Mouse (Mus musculus) adrenal gland, adult 18-20 months (tissue): ENCODE results near the gene Pak2. TPM values are rescaled to one million over a fixed set of nuclear protein-coding genes. Genes with fewer than 3 reads are reported as not detected.

ENCODE experiments used
- DNase-seq, 2 experiments: peaks; one replicate each; pipeline ENCODE4 v3.0.0; 2021 to 2022; ENCODE audit warnings: low spot score in 2 of 2
- long read RNA-seq, 2 experiments: library from polyadenylated mRNA; stranded (forward); transcript quantifications; one replicate each; pipeline ENCODE4 v2.0.0; 2021
- total RNA-seq, 2 experiments: library from RNA; stranded (reverse); gene quantifications; 1 replicate in 1 of 2; 2 replicates in 1 of 2; pipeline ENCODE4 v1.2.3; 2021

The Pak2 gene
- 10 to 100 TPM; 59.2 to 65.6 TPM for total RNA-seq
- long read RNA-seq, experiment 1, full-length matches to known transcripts = 30 of 39 reads
- long read RNA-seq, experiment 1, partial matches to known transcripts = 5 of 39 reads
- long read RNA-seq, experiment 1, other reads (novel, unspliced or antisense) = 4 of 39 reads
- long read RNA-seq, experiment 2, full-length matches to known transcripts = 32 of 58 reads
- long read RNA-seq, experiment 2, partial matches to known transcripts = 14 of 58 reads
- long read RNA-seq, experiment 2, other reads (novel, unspliced or antisense) = 12 of 58 reads

DNA sequence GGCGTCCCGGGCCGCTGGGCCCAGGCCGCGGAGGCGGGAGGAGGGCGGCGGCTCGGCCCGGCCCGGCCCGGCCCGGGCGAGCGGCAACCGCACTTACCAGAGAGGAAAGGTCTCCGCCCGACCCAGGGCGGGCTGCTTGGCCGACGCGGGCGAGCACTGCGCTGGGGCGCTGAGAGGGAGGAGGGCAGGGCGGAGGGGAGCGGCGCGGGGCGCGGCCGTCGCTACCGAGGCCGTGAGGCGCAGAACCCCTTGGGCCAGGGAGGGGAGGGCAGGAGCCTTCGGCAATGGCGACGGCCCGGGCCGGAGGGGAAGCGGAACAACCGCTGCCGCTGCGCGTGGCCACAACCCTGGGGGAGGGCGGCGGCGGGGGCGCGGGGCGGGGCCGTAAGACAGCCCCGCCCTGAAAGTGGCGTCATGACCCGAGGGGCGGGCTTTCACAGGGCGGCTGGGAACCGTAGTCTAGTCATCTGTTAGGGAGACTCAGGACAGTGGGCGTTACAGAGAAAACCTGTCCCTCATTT, at the start of gene Pak2:
Gene Pak2 (minus strand): TSS at position 352 of the 521 bp plus-strand sequence.
- peak; percentile 86 to 88 for DNase-seq

DNA sequence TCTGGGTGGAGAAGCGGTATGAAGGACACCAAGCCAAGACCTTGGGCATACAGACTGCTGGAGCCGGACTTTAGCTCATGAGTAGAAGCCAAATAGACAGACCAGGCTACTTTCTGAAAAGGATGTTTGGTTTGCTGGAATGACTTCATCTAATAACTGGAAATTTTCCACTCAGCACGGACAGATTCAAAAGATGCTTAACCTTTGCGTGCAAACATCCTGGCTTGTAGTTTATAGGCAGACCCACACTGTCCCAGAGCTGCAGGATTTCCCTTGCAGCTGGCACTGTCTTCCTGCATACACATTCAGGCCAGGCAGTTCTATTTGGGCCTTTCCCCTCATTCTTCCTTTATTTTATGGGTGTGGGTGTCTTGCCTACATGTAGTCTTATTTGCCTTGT, 47.9 kb upstream of the Pak2 start:
- DNase-seq = no peak

DNA sequence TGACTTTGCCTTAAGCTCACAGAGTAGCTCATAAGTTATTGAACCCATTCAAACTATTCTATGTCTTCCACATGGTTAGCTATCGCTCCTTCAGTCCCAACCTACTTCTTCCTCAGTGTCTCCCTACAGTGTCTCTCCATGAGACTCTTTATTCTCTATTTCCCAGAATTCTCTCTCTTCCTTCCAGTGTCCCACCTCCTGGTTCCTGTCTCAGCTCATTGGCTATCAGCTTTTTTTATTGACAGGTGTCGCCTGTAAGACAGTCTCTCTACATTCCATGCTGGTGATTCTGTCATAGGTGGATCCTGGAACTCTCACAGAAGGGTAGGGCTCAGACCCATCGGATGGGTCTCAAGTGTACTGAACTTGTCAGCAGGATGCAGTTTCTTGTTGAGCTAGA, 46.2 kb upstream of the Pak2 start:
- DNase-seq = no peak

DNA sequence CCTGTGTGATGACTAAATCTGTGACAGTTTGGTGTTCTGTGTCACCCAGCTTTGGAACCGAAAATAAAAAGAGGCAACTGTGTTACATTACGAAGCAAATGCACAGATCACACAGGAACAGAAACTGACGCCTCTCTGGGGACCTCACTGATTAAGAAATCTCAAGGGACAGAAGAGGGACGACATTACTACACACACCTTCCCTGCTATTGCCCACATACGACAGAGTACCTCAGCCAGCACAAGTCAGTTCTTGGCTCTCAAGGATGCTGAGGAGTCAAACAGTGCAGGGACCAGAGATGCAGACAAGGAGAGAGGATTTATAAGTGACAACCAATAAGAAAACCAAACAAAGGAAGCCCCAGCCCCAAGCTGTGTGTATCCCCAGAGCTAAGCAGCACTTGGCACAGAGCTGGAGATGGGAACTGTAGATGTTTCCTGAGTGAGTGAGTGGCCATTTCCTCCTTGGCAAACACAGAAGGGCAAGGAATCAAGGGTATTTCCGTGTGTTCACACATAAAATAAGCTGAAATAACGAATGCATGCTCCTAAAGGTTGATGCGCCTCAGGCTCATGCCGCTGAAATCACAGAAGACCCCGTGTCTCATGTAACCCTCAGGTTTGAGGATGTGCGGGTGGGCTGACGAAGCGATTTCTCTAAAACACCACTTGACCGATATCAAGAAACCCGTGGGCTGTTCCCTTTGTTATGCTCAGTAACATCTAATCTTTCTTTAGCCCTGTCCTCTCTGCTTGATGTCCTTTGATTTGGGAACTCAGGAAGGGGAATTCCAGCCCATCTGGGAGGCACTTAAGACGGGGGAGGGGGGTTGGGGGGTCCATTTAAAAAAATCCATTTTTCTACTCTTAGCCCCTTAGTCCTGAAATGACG, 45.5 kb upstream of the Pak2 start:
- no peak for DNase-seq

DNA sequence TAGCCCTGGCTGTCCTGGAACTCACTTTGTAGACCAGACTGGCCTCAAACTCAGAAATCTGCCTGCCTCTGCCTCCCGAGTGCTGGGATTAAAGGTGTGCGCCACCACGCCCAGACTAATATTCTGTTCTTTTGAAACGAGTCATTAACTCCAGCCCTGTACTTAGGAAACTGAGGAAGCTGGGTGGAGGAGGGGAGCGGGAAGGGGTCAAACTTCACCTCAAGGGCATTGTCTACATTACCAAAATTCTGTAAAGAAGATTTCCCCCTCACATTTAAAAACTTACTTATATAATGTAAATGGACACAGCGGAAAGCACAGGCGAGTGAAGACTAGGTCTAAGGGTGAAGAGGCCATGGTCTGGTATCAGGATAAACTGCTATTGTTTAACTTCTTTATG, 44.9 kb upstream of the Pak2 start:
- DNase-seq = no peak

DNA sequence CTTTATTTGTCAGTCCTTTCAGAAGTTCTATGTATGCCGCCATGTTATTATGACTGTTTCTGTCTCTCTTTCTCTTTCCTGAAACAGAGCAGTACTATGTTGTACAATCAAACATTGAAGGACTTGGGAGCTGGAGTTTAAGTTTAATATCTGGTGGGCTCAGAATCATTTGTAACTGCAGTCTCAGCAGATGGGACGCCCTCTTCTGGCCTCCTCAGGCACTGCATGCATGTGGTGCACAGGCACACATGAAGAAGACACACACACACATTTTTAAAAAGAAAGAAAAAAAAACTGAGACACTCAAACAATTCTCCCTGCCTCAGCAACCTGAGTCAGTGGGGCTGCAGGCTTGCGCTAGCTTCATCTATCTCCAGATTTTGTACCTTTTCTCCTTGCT, 41.3 kb upstream of the Pak2 start:
- DNase-seq = no peak

DNA sequence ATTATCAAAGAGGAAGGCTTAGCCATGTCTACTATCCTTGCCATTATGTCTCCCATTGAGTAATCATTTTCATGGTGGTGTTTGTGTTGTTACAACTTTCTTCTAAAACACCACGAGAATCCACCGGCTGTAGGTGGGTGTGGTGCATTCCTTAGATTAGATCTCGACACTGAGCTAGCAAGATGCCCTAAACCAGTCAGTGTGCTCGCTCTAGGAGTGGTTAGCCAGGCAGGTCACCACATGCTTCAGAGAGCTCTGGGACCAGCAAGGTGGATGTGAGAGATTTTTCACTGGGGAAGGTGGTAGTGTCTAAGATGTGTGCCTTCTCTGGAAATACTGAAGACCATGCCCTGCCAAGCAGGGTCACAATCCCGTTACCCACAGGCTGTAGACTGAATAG, 37.0 kb upstream of the Pak2 start:
- DNase-seq = no peak

DNA sequence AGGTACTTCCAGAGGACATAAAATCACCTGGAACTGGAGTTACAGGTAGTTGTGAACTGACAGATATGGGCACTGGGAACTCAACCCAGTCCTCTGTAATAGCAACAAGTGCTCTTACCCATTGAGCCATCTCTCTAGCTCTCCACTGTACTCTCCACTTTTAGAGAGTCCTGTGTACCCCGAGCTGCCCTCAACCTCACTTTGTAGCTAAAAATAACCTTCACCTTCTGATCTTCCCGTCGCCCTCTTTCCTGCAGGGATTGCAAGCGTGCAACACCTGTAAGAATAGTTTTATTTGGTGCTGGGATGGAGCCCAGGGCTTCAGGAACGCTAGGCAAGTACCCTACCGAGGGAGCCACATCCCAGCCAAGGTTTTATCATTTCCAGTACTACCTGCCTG, 36.6 kb upstream of the Pak2 start:
- DNase-seq = no peak

DNA sequence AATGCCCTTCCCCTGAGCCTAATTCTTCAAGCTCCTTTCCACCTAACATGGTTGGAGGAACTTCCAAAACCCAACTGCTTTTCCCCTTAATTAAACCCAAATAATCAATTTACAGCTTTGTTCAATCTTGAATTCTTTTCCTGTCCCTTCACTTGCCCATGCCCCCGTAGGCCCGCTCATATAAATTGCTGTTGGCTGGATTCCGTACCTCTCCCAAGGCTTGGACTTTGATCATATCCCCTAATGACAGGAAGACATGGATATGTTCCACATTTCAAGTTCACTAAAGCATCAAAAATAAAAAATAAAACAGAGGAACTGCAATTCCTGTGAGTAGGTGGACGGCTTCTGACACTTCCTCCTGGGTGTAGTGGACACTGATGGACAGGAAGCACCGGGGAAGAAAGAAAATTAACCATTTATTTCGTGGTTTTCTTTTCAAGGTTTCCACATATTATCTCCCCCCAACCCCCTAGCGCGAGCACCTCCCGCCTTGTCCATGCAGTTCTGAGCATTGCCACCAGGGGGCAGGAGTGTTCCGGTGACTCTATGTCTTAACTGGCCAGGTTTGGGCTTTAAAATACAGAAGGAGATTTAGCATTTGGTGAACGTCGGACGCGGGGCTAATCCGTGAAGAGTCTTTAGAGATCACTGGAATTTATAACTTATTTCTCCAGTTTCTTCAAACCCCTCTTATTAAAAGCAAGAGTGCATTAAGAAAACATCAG, 36.0 kb upstream of the Pak2 start:
- peak; percentile 89 to 93 for DNase-seq

DNA sequence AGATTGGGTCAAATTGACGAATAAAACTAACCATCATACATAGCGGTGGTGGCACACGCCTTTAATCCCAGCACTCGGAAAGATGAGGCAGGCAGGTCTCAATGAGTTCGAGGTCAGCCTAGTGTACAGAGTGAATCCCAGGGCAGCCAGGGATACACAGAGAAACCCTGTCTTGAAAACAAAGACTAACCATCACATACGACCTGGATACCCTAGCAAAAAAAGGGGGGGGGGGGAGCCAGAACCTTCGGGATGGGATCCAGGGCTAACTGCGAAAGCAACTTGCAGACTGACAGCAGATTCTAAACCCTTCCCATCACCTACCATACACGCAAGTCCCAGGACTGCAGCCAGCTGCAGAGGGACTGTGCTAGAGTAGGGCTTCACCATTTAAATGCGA, 35.3 kb upstream of the Pak2 start:
- DNase-seq = no peak

DNA sequence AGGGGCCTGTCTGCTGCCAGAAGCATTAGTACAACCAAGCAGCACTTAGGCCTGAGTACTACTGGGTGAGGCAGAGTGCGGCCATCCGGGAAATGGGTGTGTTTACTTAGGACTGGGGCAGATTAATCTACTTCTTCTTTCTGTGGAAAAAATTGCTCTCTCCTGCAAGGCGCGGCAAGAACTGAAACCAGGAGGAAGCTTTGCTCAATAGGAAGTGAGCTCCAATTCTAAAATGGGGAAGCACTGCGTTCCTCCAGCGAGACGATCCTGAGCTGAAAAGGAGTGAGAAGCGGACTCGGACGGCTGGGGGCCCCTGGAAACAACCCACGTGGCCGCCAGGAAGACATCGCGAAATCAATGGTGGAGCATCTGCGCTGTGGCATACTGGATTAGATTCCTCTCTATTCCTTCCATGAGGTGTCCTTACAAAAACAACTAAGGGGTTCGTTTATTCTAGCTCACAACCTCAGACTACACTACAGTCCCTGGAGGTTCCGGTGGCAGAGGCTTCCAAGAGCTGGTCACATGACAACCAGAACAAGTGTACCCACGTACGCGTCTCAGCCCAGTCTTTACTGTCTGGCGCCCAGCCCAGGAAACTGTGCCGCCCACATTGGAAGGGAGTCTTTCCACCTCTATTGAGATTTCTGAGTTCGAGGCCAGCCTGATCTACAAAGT, 34.5 kb upstream of the Pak2 start:
- peak in 1 of 2 experiments; percentile 49 for DNase-seq

DNA sequence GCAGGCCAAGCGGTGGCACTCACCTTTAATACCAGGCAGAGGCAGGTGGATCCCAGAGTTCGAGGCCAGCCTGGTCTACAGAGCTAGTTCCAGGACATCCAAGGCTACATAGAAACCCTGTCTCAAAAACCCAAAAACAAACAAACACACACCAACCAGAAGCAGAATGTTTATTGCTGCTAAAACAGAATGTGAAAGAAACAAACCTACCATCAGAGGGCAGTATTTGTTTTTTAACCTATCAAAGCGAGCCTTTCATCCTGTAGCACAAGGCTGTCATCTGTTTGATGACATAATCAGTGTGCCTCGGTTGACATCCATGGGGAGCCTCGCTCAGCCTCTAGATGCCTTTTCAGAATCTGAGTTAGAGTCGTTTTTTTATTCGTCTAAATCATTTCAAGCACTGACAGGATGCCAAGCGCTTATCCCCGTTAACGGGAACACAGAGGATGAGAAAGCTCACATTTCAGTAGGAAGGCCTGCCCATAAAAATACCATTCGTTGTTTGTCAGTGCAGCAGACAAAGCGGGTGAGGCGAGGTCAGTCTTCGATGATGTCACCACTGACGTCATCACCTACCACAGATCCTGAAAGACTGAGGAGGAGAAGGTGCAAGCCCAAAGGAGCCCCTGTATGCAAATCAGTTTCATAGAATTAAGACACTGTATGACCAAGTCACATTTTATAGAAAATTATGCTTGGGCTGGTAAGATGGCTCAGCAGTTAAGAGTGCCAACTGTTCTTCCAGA, 32.0 kb upstream of the Pak2 start:
- no peak for DNase-seq

DNA sequence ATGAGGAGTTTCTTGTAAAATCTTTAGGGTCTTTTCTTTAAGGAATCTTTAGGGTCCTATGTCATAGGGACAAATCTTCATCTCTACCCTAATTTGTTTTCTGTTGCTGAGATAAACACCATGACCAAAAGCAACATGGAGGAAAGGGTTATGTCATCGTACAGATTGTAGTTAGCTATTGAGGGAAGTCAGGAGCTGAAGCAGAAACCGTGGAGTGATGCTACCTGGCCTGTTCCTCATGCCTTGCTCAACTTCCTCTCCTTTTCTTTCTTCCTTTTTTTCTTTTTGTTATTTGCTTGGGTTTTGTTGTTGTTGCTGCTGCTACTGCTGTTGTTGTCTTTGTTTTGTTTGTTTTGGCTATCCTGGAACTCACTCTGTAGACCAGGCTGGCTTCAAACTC, 29.4 kb upstream of the Pak2 start:
- no peak for DNase-seq

DNA sequence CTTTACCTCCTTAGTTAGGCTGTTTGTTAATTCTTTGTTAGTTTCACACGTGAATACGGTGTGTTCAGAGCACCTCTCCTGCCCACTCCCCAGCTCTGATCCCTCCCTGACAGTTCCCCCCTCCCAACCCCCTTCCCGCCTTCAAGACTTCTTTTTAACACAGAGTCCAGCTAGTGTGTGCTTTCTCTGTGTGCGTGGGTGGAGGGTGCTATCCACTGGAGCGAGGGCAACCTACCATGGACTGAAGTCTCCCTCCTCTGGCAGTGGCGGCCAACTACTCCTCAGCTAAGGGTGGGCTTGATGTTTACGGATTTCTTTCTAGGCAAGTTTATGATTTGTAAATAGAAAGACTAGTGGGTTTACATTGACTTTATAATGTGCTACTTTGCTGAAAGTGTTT, 29.0 kb upstream of the Pak2 start:
- DNase-seq = no peak

DNA sequence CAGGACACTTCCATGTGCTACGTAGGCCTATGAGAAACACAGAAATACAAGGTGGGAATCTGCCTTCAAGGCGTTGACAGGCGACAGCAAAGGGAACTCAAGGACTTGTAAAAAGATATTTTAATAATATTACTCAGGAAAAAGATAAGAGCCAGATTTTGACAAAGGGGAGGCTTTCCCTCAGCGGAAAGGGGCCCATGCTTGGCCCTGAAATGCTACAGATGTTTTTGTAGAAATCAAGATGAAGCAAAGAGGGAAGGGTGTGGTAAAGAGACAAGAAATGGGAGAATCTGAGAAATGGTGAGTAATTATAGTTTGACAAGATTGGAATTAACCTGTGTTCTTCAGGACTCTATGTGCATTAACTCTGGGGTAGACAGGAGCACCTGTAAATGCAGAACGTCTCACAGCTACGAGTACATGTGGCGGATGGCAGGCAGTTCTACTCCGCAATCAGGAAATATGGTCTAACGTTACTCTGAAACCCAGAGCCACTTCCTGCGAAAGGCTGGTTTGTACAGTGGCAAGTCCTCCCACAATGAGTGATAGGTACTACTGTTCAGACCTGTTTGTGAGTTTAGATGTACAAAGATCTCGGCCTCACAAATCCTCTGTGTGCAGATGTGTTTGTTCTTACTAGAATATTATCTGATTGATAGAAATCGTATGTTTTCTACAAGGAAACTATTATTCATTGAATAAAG, 28.4 kb upstream of the Pak2 start:
- DNase-seq = no peak

DNA sequence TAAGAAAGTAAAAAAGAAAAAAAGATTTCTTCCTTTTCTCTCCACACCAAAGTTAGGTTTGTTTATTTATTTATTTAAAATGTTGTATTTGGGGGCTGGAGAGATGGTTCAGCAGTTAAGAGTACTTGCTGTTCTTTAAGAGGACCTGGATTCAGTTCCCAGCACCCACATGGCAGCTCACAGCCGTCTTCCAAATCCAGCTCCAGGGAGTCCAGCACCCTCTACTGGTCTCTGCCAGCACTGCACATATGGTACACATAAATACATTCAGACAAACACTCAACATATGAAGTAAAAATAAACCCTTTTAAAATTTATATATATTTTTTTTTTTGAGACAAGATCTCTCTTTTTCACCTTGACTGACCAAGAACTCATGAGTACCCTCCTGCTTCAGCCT, 26.6 kb upstream of the Pak2 start:
- DNase-seq = no peak

DNA sequence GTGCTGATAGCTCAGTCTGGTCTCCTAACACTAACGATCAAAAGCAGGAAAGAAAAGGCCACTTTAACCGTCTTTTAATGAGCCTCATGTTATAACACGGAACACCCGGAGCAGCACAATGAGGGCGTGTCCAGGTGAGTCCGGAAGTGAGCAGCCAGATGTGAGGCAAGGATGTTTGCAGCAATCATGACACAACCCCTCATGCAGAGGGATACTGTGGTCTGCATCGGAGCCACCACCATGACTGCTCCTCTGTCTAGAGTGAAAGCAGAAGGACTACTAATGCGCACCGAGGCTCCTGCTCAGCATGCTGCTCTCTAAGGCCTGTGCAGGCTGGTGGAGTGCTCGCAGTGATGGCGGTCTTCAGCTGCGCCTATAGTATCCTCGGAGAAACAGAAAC, 23.2 kb upstream of the Pak2 start:
- no peak for DNase-seq

DNA sequence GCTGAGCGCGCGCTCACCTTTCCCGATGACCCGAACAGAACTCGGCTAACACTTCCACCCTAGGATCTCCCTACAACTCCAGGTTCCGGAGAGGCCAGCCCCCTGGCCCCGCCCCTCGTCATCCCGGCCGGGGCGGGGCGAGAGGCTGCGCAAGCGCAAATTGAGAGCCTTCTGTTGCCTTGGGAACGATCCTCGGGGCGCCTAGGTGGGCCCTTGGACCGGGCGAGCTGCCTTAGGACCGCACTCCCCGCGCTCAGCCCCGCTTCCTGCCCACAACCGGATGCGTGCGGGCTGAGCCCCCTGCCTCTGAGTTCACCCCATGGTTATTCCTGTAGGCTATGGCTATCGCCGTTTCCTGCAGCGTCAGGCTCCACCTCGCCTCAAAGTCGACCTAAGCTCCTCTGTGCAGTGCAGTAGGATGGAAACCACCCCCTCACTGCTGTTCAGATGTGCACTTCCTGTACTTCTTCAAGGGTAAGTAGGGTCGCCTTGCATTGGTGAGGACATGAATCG, 20.6 kb upstream of the Pak2 start, which contains the start of the genes Pigx and Cep19:
Gene Pigx (minus strand): TSS at position 103 of the 513 bp plus-strand sequence.
Gene Cep19 (plus strand): TSS at position 163 of the 513 bp plus-strand sequence.
- peak; percentile 89 to 92 for DNase-seq

DNA sequence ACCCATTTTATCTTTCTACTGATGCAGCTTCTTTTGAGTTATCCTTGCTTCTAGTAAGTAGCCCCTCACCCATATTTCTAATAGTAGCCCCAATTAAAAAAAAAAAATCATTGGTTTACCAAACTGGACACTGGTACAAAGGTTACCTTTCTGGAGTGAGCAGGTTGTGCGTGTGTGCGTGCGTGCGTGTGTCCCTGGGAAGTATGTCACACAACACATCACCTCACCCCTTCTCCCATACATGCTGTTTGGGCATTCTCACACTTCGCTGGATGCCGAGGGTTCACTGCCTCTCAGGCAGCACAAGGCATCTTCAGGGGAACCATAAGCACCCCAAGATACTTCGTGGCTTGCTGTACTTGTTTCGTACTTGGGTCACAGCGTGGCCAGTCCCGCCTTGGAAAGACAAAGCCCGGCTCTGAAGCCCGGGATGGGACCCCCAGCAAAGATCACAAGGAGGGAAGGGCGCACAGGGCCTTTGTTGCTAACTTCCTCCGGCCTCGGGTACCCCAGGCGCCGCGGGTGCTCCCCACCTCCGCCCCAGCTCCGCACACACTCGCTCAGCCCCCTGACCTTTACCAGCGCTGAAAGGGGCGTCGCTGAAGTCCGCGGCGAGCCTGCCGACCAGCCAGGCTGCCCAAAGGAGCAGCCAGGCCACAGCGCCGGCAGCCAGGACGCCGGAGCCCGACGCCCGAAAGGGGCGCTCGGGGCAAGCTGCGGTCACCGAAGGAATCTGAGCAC, 19.9 kb upstream of the Pak2 start:
- no peak for DNase-seq
